Mouse (Mus musculus) spleen, adult 12 weeks (tissue): Measurements from ENCODE around the gene Fam83g.

Experiments used
- DNase-seq: peaks from one replicate; pipeline ENCODE4 v3.0.0; 2022; ENCODE audit warnings: low spot score

The Fam83g gene

DNA sequence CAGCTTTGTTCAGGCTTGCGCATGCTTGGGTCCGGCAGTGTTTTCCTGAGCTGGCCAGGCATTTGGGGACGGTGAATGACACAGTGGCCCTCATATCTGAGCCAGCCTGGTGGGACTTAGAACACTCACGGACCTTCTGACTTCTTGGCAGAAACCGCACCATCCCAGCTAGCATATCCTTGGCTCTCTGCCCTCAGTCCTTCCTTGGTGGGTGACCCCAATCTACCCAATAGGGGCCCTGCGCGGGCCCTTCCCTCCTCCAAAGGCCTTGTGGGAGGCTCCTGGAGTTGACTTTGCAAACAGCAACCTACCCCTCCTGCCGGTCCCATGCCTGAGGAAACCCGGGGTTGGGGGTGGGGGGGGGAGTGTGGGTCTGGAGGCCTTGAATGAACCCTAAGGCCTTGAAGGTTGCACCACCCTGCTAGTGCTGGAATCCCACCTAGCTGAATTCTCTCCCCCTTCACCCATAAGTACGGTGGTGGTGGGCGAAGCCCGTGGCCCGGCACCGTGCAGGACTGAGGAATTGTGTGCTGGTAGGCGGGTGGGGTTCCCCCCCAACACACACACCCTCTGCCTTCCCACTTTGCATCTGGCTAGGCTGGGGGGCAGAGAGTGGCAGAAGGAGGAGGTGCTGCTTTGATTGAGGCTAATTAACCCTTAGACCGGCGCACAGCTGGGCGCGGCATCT is 9.6 kb upstream of the Fam83g start:
- no peak for DNase-seq

DNA sequence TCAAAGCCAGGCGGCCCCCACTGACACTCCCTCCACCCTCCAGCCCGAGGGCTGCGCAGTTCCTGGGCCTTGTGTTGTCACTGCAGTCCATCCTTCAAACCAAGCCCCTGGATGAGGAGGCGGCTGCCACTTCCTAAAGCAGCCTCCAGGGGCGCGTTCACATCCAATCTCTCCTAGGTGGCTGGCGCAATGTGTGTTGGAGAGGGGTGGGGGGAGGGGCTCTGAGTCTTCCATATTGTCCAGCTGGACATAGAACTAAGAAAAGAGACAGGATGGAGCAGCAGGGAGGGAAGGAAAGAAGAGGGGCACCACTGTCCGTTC is 9.1 kb upstream of the Fam83g start:
- DNase-seq: no peak

DNA sequence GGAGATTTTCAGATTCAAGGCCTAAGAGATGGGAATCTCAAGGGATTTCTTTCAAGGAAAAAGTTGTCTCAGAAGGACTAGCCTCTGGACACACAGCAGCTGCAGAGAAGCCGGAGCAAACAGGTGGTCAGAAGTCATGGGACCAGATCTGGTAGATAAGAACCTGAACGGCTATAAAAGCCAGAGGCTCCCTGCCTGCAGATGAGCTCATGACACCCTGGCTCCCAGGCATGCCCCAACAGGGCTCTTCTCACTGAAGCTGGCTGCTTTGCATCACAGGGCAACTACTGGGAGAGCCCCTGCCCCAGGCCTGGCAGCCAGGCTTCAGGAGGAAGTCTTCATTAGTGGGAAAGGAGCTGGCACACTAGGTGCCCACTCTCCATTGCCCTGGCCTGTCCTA is 8.6 kb upstream of the Fam83g start:
- DNase-seq: no peak

DNA sequence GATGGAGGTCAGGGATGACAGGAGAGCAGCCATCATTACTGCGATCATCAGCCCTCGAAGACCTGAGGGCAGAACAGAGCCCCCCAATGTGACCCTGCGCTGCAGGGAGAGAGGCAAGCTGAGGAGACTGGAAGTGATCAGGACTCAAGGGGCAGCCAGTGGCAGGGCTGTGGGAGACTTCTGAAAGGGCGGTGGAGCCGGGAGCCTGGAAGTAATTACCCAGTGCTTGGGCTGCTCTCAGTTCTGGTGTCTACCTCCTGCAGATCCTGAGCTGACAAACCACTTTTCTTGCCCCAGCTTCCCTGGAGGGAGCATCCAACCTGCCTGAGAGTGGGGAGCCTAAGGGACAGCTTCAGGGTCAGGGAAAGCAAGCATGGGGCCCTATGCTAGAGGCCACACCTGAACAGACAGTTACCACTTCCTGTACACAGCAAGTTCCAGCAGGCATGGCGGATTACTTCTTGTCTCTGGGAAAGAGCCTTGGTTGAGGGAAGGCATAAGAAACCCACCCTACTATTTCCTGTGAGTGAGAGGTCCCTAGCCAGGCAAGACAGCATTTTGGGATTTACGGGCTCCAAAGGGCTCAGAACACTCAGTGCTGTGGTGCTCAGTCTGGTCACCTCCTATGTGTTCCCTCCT is 7.6 kb upstream of the Fam83g start:
- DNase-seq: no peak

DNA sequence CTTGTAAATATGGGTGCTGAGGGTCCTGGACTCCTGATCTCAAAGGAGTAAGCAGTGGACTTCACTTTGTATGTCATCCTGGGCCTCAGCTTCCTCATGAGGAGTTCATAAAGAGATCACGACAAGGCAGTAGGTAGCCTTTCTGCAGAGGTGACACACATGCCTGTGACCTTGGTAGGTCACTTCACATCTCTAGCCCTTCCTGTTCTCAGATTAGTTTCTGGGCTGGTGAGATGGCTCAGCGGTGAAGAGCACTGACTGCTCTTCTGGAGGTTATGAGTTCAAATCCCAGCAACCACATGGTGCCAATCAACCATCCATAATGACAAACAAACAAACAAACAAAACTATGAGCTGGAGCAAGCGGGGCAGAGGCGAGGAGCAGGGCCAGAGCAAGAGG is 6.2 kb upstream of the Fam83g start:
- no peak for DNase-seq

DNA sequence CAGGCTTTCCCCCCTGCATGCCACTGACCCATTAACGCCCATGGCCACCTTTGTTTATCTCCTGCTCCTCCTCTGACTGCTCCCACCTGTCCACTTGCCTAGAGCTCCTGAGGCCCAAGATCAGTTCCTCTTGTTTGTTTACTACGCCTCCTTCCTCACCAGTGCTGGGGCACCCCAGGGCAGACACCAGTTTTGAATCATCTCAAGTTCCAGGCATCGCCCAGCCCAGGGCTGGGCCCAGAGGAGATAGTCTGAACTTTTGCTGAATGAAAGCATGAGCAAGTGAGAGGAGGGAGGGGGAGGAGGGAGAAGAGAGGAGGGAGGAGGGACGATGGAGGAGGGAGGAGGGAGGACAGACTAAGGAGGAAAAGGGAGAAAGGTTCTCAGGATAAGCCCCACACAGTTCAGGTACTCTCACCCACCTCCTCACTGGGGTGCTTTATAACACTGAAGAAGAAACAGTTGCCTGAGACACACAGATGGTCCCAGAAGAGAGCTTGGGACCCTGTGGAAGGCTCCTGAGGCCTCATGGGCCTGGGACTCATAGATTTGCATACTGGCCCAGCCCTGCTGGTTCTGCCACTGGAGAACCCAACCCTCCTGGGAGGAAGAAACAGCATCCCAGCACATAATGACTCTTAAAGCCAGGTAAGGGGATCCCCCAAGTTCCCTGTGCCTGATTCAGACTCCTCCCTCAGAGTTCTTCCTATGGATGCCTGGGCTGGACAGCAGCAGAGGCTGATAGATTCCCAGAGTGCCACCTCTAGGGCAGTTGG is 4.6 kb upstream of the Fam83g start:
- DNase-seq: no peak

DNA sequence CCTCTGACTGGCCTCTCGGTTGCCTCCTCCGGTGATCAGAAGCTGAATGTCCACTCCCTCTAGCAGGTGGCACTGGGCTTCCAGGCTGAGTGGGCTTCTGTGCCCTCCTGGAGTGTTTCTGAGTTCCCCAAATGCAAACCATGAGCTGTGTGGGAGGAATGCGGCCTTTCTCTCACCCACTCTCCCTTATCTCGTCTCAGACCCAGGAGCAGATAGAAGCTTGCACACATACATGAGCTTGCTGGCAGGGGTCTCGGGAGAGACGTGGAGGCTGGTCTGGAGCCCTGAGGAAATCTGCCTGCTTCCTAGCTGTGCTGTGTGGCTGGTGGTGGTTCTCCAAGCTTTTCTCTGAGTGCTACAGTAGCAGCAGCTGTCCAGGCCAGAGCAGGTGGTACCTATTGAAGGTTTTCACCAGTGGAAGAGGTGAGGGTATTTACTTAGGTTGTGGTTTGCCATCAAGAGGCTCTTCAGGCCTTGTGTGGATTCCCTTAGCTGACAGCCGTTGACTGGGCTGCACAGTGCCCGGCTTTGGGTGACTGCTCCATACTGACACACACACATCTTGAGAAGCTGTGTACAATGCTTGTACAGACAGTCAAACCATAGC is 1.3 kb downstream of the Fam83g start:
- no peak for DNase-seq

DNA sequence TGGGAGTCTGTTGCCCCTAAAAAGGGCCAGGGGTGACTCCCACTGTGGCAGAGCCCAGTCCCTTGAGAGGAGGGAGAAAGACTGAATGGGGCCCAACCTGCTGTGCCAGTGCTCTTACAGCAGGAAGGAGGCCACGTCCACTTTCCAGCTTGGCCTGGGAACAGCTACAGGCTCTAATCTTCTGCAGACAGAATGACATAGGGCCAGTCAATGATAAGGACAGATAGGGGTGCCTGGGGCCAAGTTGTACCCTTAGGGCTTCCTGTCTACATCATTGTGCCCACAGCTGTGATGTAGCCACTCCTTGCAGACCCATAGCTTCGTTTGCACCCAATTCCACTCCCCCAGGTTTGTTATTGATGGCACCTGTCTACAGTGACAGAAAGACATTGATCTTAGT is 2.2 kb downstream of the Fam83g start:
- no peak for DNase-seq

DNA sequence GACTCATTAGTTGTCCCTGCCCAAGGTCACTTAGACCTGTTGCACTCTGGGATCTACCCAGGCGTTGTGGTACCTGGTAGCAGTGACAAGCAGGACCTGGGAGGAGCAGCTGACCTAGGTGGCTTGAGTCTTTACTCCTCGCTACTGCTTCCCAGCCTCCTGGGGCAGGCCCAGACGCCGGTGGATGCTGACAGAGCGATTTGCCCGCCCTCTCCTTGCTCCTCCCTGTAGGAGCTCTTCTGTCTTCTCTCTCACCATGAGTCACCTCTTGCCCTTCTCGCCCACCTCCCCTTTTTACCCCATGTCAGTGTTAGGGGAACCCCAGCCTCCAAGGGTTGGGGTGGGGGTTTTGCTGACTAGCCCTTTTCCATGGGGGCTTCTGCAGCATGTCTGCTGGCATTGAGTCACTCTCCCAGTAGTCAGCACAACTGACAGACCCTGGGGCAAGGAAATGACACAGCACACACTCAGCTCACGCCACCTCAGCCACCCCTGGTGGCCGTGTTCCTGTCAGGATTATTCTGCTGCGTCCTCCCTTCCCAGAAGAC is 3.1 kb downstream of the Fam83g start:
- DNase-seq: no peak

DNA sequence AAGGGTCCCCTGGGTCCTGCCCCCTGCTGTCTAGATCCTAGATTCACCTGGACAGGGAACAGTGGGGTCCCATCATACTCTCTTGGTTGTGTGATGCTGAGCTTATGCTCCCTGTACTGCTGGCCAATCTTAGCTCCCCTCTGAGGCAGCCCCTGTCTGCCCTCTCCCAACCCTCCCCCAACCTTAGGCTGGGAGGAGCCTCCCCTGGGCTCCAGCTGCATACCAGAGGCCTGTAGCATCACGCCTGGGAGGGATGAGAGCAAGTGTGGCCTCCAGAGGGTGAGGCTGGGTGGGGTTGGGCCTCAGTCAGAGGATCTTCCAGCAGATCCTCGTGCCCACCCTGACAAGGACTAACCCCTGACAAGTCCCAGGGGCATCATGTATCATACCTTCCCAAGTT is 3.7 kb downstream of the Fam83g start:
- DNase-seq: no peak

DNA sequence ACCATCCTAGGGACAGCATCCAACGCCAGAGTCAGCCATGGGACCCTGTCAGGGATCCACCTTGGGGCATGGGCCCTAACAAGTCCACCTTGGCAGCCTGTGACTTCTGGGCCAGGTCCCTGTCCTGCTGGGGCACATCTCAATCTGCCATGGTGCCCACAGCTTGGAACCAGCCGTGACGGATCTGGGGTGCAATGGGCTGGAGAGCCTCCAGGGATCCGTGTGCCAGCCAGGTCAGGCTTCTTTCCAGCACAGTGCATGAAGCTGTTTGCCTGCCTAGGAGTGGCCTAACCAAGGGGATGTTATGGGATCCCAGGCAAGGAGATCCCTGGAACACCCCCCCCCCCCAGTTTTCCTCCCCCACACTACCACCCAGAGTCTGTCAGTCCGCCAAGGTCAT is 9.1 kb downstream of the Fam83g start:
- no peak for DNase-seq

DNA sequence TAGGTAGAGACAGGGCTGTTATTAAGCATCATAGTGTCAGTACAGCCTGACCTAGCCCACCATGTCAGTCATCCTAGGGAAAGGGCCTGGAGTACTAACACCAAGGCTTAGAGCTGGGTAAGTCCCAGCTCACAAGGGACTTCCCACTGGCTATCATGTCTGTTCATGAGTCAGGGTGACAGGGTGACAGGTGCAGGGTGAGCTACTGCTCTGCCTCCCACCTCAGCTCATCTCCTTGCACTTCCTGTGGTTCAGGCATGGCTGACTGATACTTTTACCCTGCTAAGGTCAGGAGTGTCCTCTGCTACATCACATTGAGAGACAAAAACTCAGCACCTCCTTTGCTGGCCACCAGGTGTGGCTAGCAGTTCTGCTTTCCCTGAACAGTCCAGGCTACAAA is 15.0 kb downstream of the Fam83g start:
- no peak for DNase-seq

DNA sequence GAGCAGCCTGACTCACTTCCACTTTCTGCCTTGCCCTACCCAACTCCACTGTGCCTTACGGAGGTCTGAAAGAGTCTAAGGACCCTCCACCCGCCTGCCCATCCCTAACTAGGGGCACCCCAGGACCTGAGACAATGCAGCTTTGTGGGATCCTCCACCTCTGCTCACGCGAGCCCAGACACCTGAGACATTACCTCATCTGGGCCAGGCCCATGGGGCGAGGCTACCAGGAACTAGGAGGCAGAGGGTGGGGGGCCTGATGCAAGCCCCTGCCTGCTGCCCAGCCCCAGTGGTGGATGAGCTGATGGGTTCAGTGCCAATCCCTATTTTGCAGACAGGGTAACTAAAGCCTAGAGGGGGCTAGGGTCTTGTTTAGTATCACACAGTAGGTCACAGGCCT is 15.6 kb downstream of the Fam83g start:
- DNase-seq: no peak

DNA sequence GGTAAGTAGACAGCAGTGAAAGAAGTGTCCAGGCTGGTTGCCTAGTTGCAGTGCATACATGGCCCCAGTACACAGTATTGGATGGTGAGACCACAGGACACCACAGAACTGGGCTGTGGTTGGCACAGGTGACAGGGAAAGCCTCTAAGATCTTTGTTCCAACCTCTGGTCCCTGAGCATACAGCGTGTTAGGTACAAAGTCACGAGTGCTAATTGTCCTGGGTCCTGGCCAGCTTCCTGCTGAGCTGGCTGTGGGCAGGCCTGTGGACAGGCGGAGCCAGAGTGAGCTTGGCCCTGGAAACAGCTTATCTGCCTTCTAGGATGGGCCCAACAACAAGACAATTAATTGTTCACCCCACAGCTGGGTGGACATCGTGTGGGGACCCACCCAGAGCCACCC is 16.0 kb downstream of the Fam83g start:
- DNase-seq: no peak

DNA sequence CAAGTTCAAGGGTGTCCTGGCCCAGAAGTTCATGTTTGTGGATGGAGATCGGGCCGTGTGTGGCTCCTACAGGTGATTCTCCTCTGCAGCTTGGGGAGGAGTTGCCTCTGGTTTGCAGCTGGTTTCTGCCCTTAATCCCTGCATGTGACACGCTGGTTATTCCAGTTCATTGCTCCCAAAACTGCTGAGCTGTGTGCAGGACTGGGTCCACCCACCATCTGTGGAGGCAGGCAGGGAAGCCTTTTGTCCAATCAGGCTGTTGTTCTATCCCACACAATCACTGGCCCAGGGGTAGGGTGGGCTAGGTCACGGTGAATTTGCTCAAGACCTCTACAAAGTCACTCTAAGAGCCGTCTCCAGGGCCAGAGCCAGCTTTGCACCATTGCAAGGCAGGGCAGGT is 17.8 kb downstream of the Fam83g start:
- no peak for DNase-seq

DNA sequence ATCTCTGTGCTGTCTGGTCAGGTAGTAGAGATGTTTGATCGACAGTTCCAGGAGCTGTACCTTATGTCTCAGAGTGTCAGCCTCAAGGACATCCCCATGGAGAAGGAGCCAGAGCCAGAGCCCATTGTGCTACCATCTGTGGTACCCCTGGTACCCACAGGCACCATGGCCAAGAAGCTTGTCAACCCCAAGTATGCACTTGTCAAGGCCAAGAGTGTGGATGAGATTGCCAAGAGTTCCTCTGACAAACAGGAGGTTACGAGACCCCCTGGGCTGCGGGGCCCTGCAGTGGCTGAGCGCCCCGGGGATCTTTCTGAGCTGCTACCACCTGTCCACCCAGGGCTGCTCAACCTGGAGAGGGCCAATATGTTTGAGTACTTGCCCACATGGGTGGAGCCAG is 18.6 kb downstream of the Fam83g start:
- DNase-seq: no peak

DNA sequence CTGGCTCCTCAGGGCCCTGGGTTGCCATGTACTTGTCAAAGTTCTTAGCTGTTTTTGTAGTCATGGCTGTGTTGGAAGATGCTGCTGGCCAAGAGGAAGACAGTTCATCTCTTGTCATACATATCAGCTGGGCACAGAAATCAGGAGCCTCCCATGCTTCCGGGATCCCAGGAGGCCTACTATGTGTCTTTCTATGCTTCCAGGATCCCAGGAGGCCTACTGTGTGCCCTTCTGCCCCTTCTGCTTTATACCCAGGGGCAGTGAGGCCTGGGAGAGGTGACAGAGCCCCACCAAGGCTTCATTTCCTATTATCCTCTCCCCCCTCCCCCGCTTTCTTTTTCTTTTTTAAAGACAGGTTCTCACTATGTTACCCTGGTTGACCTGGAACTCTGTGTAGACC is 21.7 kb downstream of the Fam83g start:
- DNase-seq: no peak

DNA sequence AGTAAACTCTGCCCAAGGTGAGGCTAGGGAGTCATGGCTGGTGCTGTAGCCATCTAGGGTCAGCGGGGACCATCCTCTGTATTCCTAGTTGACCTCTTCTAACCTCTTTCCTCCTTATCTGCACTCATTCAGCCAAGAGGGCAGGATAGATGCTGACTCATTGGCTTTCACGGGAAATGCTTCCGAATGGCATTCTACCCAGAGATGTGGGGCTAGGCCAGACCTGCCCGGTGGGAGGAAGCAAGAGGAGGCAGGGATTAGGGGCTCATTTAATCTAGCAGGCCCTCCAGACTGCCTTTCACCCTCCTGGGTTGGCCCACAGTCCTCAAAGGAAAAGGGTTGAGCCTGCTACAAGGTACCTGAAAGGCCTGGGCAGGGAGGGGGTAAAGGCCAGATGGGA is 22.3 kb downstream of the Fam83g start:
- no peak for DNase-seq

DNA sequence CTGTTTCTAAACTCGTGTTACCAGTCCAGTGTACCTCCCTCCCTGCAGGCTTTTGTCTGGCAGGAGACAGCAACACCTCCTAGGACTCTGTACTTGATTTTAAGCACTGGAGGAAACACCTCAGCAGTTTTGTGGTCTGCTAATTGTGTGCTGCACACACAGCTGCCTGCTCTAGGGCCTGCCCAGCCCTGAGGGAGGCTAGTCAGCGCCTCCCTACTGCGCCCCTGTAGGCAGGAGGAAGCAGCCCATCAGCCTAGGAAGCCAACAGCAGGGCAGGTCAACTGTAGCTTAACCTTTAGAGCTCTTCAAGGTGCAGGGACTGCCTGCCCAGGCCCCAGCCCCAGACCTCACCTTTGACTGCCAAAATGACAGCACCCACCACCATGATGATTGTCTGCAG is 25.0 kb downstream of the Fam83g start:
- no peak for DNase-seq

DNA sequence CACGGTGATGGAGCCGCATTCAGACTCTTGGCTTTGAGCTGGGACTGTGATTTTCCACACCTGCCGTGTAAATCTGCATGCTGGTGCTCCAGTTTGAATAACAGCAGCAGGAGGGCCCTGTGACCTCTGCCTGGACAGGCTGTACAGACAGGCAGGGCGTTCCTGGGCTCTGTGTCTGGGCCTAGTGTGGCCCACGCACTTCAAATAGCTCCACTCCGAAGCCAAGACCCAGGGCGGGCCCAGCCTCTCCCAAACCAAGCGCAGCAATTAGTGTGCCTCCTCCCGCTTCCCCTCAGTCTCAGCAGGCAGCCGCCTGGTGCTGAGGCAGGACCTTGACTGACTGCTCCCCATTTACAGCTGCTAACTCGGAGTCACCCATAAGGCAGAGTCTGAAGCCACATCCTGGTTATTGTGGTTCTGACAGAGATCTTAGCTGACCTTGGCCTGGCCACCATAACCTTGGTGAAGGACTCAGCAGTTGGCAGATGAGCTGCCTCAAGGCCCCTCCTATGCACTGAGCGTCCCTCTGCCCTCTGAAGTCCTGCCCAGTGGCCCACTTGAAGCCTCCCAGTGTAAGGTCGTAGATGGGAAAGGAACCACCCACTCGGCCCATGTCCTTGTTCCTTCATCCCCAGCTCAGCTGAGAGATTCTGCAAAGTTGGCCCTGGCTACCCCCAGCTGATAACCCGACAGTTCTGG is 29.4 kb downstream of the Fam83g start:
- no peak for DNase-seq

DNA sequence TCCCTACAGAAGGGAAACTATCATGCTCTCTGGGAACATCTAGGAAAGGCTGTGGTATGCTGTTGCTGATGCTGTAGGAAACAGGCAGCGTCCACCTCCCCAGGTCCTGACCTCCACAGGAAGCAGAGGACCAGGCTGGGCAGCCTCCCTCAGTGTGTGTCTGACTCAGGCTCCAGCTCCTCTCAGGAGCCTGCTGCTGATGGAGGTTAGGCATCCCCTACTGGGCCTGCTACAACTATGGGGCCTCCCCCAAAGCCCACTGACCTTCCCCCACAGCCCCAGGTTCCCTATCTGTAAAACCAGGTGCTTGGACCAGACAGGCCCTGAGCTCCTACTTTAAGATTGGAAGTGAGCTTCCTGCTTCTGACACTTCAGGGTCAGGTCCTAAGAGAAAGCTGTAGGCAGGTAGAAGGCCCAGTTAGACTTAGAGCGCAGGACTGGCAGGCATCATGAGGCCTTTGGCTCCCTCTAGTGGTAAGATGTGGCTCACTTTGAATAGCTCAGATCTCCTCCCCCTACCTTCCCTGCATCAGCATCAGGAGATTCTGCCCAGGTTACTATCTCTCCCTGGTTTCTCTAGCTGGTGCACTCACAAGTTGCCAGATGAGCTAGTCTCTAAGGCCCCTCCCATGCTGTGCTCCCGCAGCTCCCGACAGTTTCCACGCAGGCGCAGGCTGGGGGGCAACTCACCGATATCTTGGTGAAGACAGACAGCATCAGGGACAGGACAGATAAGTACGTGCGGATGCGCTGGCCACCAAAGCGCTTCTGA is 30.6 kb downstream of the Fam83g start:
- peak; percentile 46 for DNase-seq

DNA sequence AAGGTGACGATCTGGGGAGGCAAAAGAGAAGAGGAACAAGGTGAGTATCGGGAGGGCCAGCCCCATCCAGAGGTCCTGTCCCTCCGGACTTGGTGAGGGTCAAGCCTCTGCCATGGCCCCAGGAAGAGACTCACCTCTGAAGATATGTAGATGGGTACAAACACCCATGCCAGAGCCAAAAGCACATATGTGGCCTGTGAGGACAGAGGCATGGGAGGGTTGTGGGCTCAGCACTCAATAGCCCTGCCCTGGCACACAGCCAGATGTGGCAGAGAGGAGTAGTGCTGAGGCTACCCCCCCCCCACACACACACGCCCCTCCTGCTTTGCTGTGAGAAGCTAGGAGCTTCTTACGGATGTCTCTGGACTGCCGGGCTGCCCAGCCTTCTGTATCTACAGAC is 31.2 kb downstream of the Fam83g start:
- DNase-seq: no peak
